ENCODE assay signal across 9 mouse cellular contexts in the genomic region with DNA sequence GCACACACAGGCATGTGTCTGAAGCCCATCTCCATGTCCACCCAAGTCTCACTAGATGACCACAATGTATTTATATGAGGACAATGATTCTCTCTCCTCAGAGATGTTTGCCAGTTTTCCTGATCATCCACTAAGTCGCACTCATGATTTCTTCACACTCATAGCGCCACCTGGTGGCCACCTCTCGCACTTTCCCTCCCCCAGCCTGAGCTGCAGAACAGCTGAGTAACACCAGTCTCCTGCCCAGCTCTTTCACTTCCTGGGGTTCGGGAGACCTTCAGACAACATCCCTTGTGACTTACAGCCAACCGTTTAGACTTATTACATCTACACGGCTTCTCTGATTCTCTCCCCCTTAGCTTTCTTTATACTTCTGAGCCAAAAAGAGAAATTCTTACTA. TPM values are rescaled to one million over a fixed set of nuclear protein-coding genes. Genes with fewer than 3 reads are reported as not detected.
DNase-seq lines count a peak whose midpoint lies in the region; ATAC-seq and TF ChIP-seq lines count a peak whose summit lies in the region.
"Had no signal": no experiment of that assay in that cellular context is flagged by ENCODE, and none has a peak within 500 bp of the region (broad histone marks: within the 10 kb centered on the region; RNA-seq: fewer than 3 reads in every experiment).

No protein-coding gene starts in this region.

- no peak overlapping the region for H3K4me2 ChIP-seq in kidney, postnatal 0 days (ENCODE audit: low read length)
- H3K4me2 ChIP-seq in liver, embryonic 12.5 days: no peak overlapping the region
- no peak overlapping the region for H3K4me2 ChIP-seq in neural tube, embryonic 14.5 days (ENCODE audit: low read depth, low read length)
- H3K4me2 ChIP-seq: embryonic facial prominence, embryonic 13.5 days had no signal

- peak; percentile 75 for DNase-seq in 416B (ENCODE audit: low read depth)
- peak; percentile 85 for DNase-seq in adrenal gland, adult 2 months
- DNase-seq in embryo, embryonic 11 days: peak; percentile 89
- peak; percentile 91 for DNase-seq in kidney, postnatal 0 days (ENCODE audit: low spot score)
- DNase-seq in telencephalon, adult 2 months (ENCODE audit: low read depth, low spot score): peak; percentile 59

- H3K9me3 ChIP-seq in kidney, postnatal 0 days (replicated peaks; ENCODE audit: low read length): no peaks in the 10 kb centered on the region
- no peaks in the 10 kb centered on the region for H3K9me3 ChIP-seq in liver, embryonic 12.5 days (replicated peaks)
- no peaks in the 10 kb centered on the region for H3K9me3 ChIP-seq in neural tube, embryonic 14.5 days (ENCODE audit: control insufficient read depth, low read length)
- H3K9me3 ChIP-seq: embryonic facial prominence, embryonic 13.5 days had no signal

- no peaks in the 10 kb centered on the region for H3K36me3 ChIP-seq in kidney, postnatal 0 days (ENCODE audit: insufficient read depth, low read length)
- H3K36me3 ChIP-seq in liver, embryonic 12.5 days: no peaks in the 10 kb centered on the region
- H3K36me3 ChIP-seq in neural tube, embryonic 14.5 days (ENCODE audit: control insufficient read depth, insufficient read depth, low read length): no peaks in the 10 kb centered on the region
- H3K36me3 ChIP-seq: embryonic facial prominence, embryonic 13.5 days had no signal

- ATAC-seq in granulocyte monocyte progenitor cell, adult 5-6 weeks (replicated peaks; ENCODE audit: poor library complexity, severe bottlenecking): peak; percentile 84
- ATAC-seq in kidney, postnatal 0 days (replicated peaks; ENCODE audit: low FRiP score, low read depth): 0 out of 2 replicates have a peak, but pooled peaks have one; percentile 16
- peak; percentile 66 for ATAC-seq in liver, embryonic 12.5 days
- ATAC-seq in neural tube, embryonic 14.5 days (ENCODE audit: low read depth): peak; percentile 71

- H3K4me3 ChIP-seq in kidney, postnatal 0 days (replicated peaks; ENCODE audit: low read depth, low read length): no peak overlapping the region
- H3K4me3 ChIP-seq in liver, embryonic 12.5 days: no peak overlapping the region
- no peak overlapping the region for H3K4me3 ChIP-seq in neural tube, embryonic 14.5 days (ENCODE audit: low read depth, low read length)
- H3K4me3 ChIP-seq: embryonic facial prominence, embryonic 13.5 days had no signal

- no peak overlapping the region for H3K9ac ChIP-seq in kidney, postnatal 0 days (ENCODE audit: low read depth, low read length)
- no peak overlapping the region for H3K9ac ChIP-seq in liver, embryonic 12.5 days
- H3K9ac ChIP-seq in neural tube, embryonic 14.5 days (replicated peaks; ENCODE audit: low read depth, low read length): no peak overlapping the region
- H3K9ac ChIP-seq: embryonic facial prominence, embryonic 13.5 days had no signal

- H3K27me3 ChIP-seq in kidney, postnatal 0 days (ENCODE audit: insufficient read depth, low read length): no peaks in the 10 kb centered on the region
- H3K27me3 ChIP-seq in liver, embryonic 12.5 days (replicated peaks): peaks cover 5% of the 10 kb centered on the region; the same call in 1 of the 2 replicates
- H3K27me3 ChIP-seq in neural tube, embryonic 14.5 days (ENCODE audit: control insufficient read depth, insufficient read depth, low read length): no peaks in the 10 kb centered on the region
- H3K27me3 ChIP-seq: embryonic facial prominence, embryonic 13.5 days had no signal

- H3K4me1 ChIP-seq in kidney, postnatal 0 days (replicated peaks; ENCODE audit: insufficient read depth, low read length): no peaks in the 10 kb centered on the region
- 0 out of 2 replicates have a peak, but pooled peaks cover 4% of the 10 kb centered on the region for H3K4me1 ChIP-seq in liver, embryonic 12.5 days
- H3K4me1 ChIP-seq in neural tube, embryonic 14.5 days (ENCODE audit: control insufficient read depth, insufficient read depth, low read length): no peaks in the 10 kb centered on the region

- H3K27ac ChIP-seq in kidney, postnatal 0 days: no peak overlapping the region
- no peak overlapping the region for H3K27ac ChIP-seq in liver, embryonic 12.5 days
- no peak overlapping the region for H3K27ac ChIP-seq in neural tube, embryonic 14.5 days (ENCODE audit: low read depth, low read length)
- H3K27ac ChIP-seq: embryonic facial prominence, embryonic 13.5 days had no signal

- TF ChIP-seq CTCF in kidney, postnatal 0 days (IDR thresholded peaks at IDR 0.05; ENCODE audit: low read depth): peak; percentile 98

- WGBS in kidney, postnatal 0 days: 2% methylated on average over 6 of the region's 6 CpGs
- WGBS in liver, embryonic 12.5 days (ENCODE audit: insufficient replicate concordance): 6% methylated on average over 6 of the region's 6 CpGs
- WGBS in neural tube, embryonic 14.5 days: 12% methylated on average over 6 of the region's 6 CpGs

RNA-seq across cellular contexts. Expression of gene Nars2, which starts 37.3 kb away (rescaled TPM):
- 10 to 100 TPM; 12.3 to 22.4 TPM for total RNA-seq in adrenal gland, adult 2 months (2021)
- 2.5 and 3.1 TPM in 2 replicates for polyA plus RNA-seq in adrenal gland, adult 2 months (2012; rRNA removed)
- 8.3 and 8.7 TPM in 2 replicates for total RNA-seq in granulocyte monocyte progenitor cell, adult 5-6 weeks (2014; fragmentation: Nextera tagmentation)
- 8.8 and 13.4 TPM in 2 replicates for total RNA-seq in granulocyte monocyte progenitor cell, adult 5-6 weeks (2017)
- 21.0 and 24.9 TPM in 2 replicates for polyA plus RNA-seq in kidney, postnatal 0 days (2015; fragmentation: Nextera tagmentation; extraction: Ambion mirVana)
- 21.8 and 23.1 TPM in 2 replicates for polyA plus RNA-seq in liver, embryonic 12.5 days (2016; fragmentation: Nextera tagmentation; extraction: Ambion mirVana)
- polyA plus RNA-seq in neural tube, embryonic 14.5 days (2014; fragmentation: Nextera tagmentation; extraction: Ambion mirVana): 20.2 and 23.9 TPM in 2 replicates

Comparison
In these comparisons a context has a peak if more than half of its experiments do, and no peak if none do; other contexts are left out.
1. ATAC-seq: peak in every context shown above with its lines; median percentile 84 in granulocyte monocyte progenitor cell, adult 5-6 weeks; 71 in neural tube, embryonic 14.5 days; 66 in liver, embryonic 12.5 days; 16 in kidney, postnatal 0 days.